Mouse (Mus musculus) MEL-GATA-1-ER (cell line): ENCODE data around the gene Bbs5.
A peak's percentile ranks its signal among the peaks of the same experiment; 100 is the strongest.
"Not testable (repeated sequence)": the region's sequence is repeated elsewhere in the genome, so short reads cannot be mapped to it uniquely, and the experiment has no call there.

Experiments
- DNase-seq: peaks from one replicate; pipeline ENCODE4 v3.0.0-alpha.2; 2012; ENCODE audit warnings: low read depth; ENCODE audit errors: extremely low read depth

The Bbs5 gene

DNA sequence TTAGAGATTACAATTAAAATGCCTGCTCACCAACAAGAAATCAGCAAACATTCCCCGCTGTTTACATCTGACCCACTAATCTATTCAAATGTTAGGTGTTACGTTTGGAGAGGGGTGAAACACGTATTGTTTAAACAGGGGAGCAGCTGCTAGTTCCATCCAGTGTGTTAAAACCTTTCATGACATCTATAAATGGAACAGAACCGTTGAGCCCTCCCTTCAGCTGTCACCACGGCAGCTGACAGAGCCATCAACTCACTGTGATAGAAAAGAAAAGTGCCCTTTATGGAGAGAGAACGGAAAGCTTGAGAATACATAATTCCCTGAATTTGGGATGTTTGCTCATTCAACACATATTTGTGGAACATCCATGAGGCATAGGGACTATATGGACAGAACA lies 21.4 kb downstream of the Bbs5 start:
- no peak for DNase-seq

DNA sequence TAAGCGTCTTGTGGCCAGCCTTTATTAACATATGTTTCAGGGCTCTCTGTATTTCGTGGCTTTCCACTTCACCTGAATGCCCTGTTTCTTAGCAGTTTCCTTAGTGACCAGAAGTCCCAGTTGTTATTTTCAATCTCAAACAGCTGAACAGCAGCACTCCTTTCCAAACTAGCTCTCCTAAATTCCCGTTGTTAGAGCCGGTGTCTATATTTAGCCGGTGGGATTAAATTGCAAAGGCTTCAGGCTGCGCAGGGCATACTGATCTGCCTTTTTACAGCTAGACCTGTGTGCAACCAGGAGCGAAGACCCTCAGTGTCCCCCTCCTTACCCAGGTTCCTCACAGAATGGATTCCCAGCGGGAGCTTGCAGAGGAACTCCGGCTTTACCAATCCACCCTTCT lies 22.9 kb downstream of the Bbs5 start, which contains the start of gene Klhl41:
Gene Klhl41, plus strand, starts transcription at position 268 of the 400 bp plus-strand sequence.
- DNase-seq: no peak

- no peak for DNase-seq
Measured at GRCm38 (mm10) chr2:69673723-69674122, 26.8 kb downstream of the Bbs5 start.

DNA sequence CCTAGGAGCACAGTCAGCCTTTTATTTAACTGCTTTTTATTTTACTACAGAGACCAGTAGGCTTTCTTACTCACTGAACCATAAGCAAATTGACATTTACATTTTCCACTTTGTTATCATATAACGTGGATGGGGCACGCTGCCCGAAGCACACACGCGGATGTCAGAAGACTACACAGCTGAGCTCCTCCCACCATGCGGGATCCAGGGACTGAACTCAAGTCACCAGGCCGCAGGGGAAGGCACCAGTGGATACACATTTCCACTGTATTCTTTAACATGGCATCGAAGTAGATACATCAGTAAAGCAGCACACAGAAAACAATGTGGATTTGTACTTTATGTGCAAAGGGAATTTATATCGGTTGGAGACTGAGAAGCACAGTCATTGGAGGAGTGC lies 28.3 kb downstream of the Bbs5 start:
- no peak for DNase-seq

DNA sequence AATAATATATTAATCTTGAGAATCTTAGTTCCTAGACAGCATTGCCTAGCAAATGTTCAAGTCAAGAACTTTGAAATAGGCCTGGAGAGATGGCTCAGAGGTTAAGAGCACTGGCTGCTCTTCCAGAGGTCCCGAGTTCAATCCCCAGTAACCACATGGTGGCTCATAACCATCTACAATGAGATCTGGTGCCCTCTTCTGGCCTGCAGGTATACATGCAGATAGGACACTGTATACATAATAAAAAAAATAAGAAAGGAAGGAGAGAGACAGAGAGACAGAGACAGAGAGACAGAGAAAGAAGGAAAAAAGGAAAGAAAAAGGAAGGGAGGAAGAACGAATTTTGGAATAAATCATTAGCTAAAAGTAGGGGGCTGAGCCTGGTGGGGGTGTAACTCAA lies 29.7 kb downstream of the Bbs5 start:
- no peak for DNase-seq

DNA sequence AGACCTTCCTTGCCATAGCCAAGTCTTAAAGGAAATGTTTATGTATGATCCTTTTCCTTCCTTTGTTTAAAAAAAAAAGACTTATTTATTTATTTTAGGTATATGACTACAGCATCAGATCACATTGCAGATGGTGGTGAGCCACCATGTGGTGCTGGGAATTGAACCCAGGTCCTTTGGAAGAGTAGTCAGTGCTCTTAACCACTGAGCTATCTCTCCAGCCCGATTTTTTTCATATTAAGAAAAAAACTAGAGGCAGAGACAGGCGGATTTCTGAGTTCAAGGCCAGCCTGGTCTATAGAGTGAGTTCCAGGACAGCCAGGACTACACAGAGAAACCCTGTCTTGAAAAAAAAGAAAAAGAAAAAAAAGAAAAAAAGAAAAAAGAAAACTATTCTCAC lies 30.2 kb downstream of the Bbs5 start:
- DNase-seq: not testable (repeated sequence)

DNA sequence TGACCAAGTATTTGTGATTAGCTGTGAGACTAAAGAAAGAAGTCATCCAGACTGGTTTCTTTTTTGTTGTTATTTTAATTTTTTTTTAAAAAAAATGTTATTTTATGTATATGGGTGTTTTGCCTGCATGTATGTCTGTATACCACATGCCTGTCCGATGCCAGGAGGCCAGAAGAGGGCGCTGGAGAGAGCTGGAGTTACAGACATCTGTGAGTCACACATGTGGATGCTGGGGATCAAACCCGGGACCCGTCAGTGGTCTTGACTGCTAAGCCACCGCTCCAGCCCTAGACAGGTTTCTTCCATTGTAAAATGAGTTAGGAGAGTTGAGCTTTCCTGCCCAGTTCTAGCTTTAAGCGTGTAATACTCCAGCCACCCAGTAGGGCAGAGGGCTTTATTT lies 33.0 kb downstream of the Bbs5 start:
- DNase-seq: no peak

- no peak for DNase-seq
Measured at GRCm38 (mm10) chr2:69681931-69682330, 35.0 kb downstream of the Bbs5 start.

DNA sequence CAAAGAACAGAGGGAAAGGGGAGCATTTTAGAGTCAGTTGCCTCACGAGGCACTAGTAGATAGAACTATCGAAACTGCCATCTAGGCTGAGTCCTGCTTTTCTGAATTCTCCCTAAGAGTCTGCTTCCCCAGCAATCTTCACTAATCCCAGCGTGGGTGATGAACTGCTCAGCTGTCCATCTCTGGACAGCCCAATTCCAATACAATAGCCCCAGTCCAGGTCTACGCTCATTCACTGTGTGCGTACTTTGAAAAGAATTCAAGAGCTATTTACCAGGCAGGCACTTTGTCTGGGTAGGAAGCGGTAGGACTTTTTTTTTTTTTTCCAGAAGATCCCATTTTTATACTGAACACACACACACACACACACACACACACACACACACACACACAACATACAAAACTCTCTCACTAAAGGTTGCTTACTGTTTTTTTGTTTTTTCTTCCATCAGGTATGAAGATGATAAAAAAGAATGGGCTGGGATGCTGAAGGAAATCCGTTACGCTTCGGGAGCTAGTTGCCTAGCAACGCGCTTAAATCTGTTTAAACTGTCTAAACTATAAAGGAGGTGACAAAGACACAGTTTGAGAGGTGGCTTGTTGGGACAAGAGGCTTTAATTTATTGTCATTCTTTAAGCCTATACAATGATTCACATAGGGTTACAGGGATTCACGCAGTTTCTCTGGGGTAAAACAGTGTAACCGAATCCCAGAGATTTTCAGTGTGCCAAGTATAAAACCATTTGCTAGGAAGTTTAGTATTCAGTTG lies 36.2 kb downstream of the Bbs5 start:
- no peak for DNase-seq

DNA sequence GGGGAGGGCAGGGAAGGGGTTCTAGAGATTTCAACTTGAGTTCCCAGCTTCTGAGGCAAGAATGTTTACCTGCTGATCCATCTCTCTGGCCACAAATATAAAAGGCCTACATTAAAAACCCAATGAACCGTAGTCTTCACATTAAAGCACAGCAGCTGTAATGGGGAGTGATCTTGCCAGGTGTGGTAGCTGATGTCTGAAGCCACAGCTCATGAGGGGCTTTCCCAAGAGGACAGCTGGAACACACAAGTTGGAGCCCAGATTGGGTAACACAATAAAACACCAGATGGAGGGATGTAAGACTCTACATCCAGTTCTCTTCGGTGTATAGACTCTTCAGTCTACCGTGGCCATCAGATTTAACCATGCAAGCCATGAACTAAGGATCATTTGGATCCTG lies 37.5 kb downstream of the Bbs5 start:
- no peak for DNase-seq

DNA sequence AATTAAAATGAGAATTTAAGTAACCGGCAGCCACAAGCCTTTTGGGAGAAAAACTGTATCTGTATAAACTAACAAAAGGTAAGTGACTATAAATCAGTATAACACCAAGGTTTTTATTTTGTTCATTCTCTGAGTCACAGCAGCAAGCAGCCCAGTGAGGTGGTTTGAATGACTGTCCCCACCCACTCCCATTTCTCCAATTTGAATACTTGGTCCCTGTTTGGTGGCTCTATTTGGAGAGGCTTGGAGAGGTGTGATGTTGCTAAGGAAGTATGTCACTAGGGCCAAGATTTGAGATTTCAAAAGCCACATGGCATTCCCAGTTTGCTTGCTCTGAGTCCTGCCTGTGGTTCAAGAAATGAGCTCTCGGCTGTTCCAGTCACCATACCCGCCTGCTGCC lies 43.2 kb downstream of the Bbs5 start:
- no peak for DNase-seq

DNA sequence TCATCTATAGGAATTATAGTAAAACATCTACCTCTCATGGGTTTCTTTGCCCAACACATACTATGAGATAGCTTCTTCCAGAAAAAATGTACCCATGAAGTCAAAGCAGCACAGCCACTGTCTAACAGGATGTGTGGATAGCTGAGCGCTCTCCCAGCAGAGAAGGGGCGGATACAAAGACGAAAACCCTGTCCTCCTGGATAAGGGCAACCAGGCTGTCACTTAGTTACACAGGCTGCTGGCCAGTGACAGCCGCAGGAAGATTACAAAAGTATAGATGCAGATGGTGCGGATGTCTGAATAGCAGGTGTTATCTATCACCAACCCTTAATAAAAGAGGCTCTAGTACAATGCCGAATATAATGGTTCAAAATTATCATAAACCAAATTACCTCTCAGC lies 43.9 kb downstream of the Bbs5 start:
- no peak for DNase-seq

GRCm38 (mm10) chr2:69693501-69693900 lies 46.5 kb downstream of the Bbs5 start:
- no peak for DNase-seq

DNA sequence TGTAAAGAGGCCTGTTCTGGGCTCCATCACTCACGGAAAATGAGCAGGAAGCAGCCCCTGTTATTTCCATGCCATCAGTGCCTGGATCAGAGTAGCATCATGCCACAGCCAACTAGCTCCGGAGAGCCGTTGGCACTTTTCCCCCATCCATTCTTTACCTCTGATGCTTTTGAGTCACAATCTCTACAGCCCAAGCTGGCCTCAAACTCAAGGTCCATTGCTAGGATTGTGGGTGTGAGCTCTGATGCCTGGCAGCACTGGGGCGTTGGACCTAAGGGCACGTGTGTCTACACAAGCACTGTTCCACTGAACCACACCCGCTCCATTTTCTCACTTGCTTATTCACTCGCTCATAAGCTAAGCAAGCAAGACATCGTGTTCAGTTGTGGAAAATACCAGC lies 53.5 kb downstream of the Bbs5 start:
- DNase-seq: no peak

DNA sequence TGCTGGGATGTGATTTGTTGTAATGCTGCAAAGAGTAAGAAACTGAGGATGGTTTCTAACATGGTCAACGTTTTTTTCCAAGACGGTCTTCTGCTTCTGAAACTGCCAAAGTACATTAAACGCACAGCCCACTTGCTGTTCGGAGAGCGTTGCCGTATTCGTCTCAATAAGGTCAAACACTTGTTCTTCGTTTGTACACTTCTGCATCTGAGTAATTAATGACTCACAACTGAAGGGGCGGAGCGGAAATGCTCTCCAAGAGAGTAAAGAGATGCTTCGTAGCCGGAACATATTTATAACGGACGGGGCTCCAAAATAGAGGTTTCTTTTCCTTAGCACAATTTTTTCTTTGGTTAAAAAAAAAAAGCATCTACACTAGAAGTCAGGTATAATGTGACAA lies 65.2 kb downstream of the Bbs5 start:
- DNase-seq: no peak

DNA sequence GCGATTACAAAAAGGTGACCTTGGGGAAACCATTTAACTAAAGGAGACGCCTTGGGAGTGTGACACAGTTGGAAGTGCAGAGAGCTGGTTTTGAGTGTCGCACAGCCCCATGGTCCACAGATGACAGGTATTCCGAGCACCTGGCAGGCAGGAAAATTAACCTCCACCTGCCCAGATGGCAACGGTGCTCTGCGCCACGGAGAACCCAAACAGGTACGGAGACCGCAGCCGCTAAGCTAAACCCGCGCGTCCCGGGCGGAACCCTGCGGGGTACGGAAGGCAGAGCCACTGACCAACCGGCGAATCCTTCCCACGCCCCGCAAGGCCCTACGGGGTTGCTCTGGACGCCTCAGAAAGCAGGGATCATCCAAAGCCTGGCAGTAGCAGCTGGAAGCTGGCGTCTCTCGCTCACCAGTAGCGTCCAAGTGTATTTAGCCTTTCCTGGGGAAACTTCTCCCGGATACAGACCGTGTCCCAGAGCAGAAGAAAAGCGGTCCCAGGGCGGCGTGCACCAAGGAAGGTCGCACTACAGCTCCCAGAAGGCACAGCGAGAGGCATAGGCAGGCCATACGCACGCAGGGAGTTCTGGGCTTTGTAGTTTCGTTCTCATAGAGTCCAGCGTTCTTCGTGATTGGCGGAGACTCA lies 66.1 kb downstream of the Bbs5 start, which contains the start of gene Fastkd1:
Gene Fastkd1, minus strand, starts transcription at position 536 of the 645 bp plus-strand sequence.
- peak; percentile 91 for DNase-seq

DNA sequence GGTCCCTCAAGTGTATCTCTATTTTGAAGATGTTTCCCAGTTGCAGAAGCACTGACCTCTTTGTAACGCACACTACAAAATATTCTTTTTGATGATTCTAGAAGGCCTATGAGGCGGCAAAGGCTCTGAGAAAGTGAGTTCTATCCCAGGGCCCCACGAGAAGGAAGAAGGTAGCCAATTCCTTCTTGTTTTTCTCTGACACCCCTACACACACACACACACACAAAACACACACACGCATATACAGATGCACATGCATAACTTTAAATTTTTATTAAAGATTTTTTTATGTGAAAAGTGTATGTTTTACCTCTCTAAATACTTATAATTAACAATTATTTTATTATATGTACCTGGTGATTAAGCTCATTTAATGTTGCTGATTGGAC lies 66.6 kb downstream of the Bbs5 start:
- no peak for DNase-seq

- no peak for DNase-seq
Measured at GRCm38 (mm10) chr2:69714126-69714525, 67.2 kb downstream of the Bbs5 start.

- DNase-seq: no peak
Measured at GRCm38 (mm10) chr2:69716483-69716882, 69.5 kb downstream of the Bbs5 start.
